16 mouse cellular contexts compared by ENCODE assay signal in genomic region chr7:139270738-139271137, GRCm38 (mm10). TPM values are rescaled to one million over a fixed set of nuclear protein-coding genes. Genes with fewer than 3 reads are reported as not detected.
"Had no signal": no experiment of that assay in that cellular context is flagged by ENCODE, and none has a peak within 500 bp of the region (broad histone marks: within the 10 kb centered on the region; RNA-seq: fewer than 3 reads in every experiment).

No protein-coding gene starts in this region.

- DNase-seq: retina, postnatal 1 day; right cerebral cortex, adult 18-20 months; right cerebral cortex, postnatal 25 days; right cerebral cortex, postnatal 4 days; spleen, adult 18-20 months; thymus, adult 18-20 months; thymus, adult 2 months; thymus, postnatal 14 days; thymus, postnatal 25 days; thymus, postnatal 36 days; thymus, postnatal 4 days had no signal

- H3K4me3 ChIP-seq: neural tube, embryonic 12.5 days; neural tube, embryonic 13.5 days; neural tube, embryonic 15.5 days; stomach, embryonic 15.5 days had no signal

- H3K27ac ChIP-seq: neural tube, embryonic 12.5 days; neural tube, embryonic 13.5 days; neural tube, embryonic 15.5 days; stomach, embryonic 15.5 days had no signal

RNA-seq across cellular contexts. Expression of gene Stk32c, which starts 57.6 kb away (rescaled TPM):
- total RNA-seq: neutrophil, adult 5-6 weeks had no signal
